Mouse (Mus musculus) cerebellum, adult 2 months (tissue): ENCODE results near the gene Ano3.

Source experiments
- CTCF ChIP-seq: fragments of 200-500 bp; IDR thresholded peaks from 2 replicates; pipeline ENCODE4 v1.5.1; 2011; ENCODE audit warnings: low read depth, mild to moderate bottlenecking, control low read depth, low read length, moderate library complexity, borderline replicate concordance; ENCODE audit not compliant: insufficient read depth
- POLR2A ChIP-seq: fragments of 200-500 bp; IDR thresholded peaks from 2 replicates; pipeline ENCODE4 v1.6.1; 2011; ENCODE audit warnings: low read length, control low read depth, borderline replicate concordance; ENCODE audit not compliant: insufficient read depth

DNA sequence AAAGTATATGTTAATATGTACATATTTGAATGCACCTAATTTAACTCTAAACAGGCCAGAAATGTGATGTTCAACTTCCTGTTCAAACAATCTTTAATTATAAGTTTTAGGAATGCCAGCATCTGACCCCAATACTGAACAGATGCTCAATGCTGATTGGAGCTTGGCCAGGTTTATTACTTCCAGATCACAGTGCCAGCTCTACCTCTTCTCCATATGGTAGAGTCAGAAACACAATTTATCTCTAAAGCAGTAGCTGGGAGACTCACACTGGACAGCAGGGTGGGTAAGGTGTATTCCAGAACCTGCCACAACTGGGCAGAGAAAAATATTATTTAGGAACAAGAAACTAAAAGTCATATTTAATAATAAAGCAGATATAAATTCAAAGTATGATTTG, 134.5 kb downstream of the Ano3 start:
- no peak for TF ChIP-seq CTCF
- TF ChIP-seq POLR2A: no peak
